Mouse (Mus musculus): ENCODE measurements around the gene Zfp513.

Zfp513 gene

GRCm38 (mm10) chr5:31168630-31169029 lies 33.5 kb downstream of the Zfp513 start:
- DNase-seq (ENCODE audit: low spot score), result no peak

GRCm38 (mm10) chr5:31164878-31165277 lies 37.2 kb downstream of the Zfp513 start:
- DNase-seq (ENCODE audit: low spot score), result no peak

GRCm38 (mm10) chr5:31162462-31162861 lies 39.6 kb downstream of the Zfp513 start:
- no peak for DNase-seq (ENCODE audit: low spot score)

- DNase-seq (ENCODE audit: low spot score), result peak; percentile 78
These were observed 48.0 kb downstream of the Zfp513 start, which contains the start of gene Mpv17 for GRCm38 (mm10) chr5:31154152-31154553. Mpv17 (minus strand) TSS chr5:31154251.

GRCm38 (mm10) chr5:31153516-31154151 lies 48.5 kb downstream of the Zfp513 start:
- DNase-seq (ENCODE audit: low spot score), result no peak

GRCm38 (mm10) chr5:31151746-31152145 lies 50.4 kb downstream of the Zfp513 start:
- DNase-seq (ENCODE audit: low spot score), result no peak

GRCm38 (mm10) chr5:31149781-31150180 lies 52.3 kb downstream of the Zfp513 start:
- no peak for DNase-seq (ENCODE audit: low spot score)

Measured in ovary, adult 18-20 months (tissue).